In genomic region chr11:95513461-95514297, GRCm38 (mm10) we compare ENCODE assay signal across 8 mouse cellular contexts. TPM values are rescaled to one million over a fixed set of nuclear protein-coding genes. Genes with fewer than 3 reads are reported as not detected.
DNase-seq lines count a peak whose midpoint lies in the region; ATAC-seq and TF ChIP-seq lines count a peak whose summit lies in the region.

No protein-coding gene starts in this region.

- peak; percentile 49 for ATAC-seq in kidney, embryonic 15.5 days (replicated peaks; ENCODE audit: low FRiP score)
- peak; percentile 30; the same call in 1 of the 2 replicates for ATAC-seq in forebrain, embryonic 15.5 days (replicated peaks)
- ATAC-seq in limb, embryonic 12.5 days (ENCODE audit: insufficient number of reproducible peaks, insufficient read depth, low FRiP score, low TSS enrichment, low read depth) = 0 out of 2 replicates have a peak, but pooled peaks have one; percentile 3
- ATAC-seq in neural tube, embryonic 15.5 days (ENCODE audit: low FRiP score) = peak; percentile 12; the same call in 1 of the 2 replicates

- no peaks in the 10 kb centered on the region for H3K36me3 ChIP-seq in kidney, embryonic 15.5 days
- H3K36me3 ChIP-seq in forebrain, embryonic 15.5 days = no peaks in the 10 kb centered on the region
- H3K36me3 ChIP-seq in limb, embryonic 12.5 days = 0 out of 2 replicates have a peak, but pooled peaks cover 3% of the 10 kb centered on the region
- no peaks in the 10 kb centered on the region for H3K36me3 ChIP-seq in neural tube, embryonic 15.5 days

- peaks cover 50% of the 10 kb centered on the region for H3K4me1 ChIP-seq in kidney, embryonic 15.5 days
- peaks cover 41% of the 10 kb centered on the region for H3K4me1 ChIP-seq in forebrain, embryonic 15.5 days
- peaks cover 45% of the 10 kb centered on the region for H3K4me1 ChIP-seq in limb, embryonic 12.5 days (replicated peaks)
- H3K4me1 ChIP-seq in neural tube, embryonic 15.5 days = peaks cover 37% of the 10 kb centered on the region

- H3K27me3 ChIP-seq in kidney, embryonic 15.5 days = peaks cover 74% of the 10 kb centered on the region
- peaks cover 30% of the 10 kb centered on the region for H3K27me3 ChIP-seq in forebrain, embryonic 15.5 days
- H3K27me3 ChIP-seq in limb, embryonic 12.5 days = peaks cover 51% of the 10 kb centered on the region
- H3K27me3 ChIP-seq in neural tube, embryonic 15.5 days (replicated peaks) = peaks cover 56% of the 10 kb centered on the region

- no peaks in the 10 kb centered on the region for H3K9me3 ChIP-seq in kidney, embryonic 15.5 days (replicated peaks)
- H3K9me3 ChIP-seq in forebrain, embryonic 15.5 days = no peaks in the 10 kb centered on the region
- no peaks in the 10 kb centered on the region for H3K9me3 ChIP-seq in limb, embryonic 12.5 days
- no peaks in the 10 kb centered on the region for H3K9me3 ChIP-seq in neural tube, embryonic 15.5 days (replicated peaks)

- no peak for TF ChIP-seq CTCF in brain, embryonic 14.5 days (IDR thresholded peaks at IDR 0.05; ENCODE audit: borderline replicate concordance, extremely low read depth, insufficient read depth, insufficient read length)

- 1% methylated on average over 63 of the region's 66 CpGs for WGBS in kidney, embryonic 15.5 days
- under 1% methylated on average over 63 of the region's 66 CpGs for WGBS in forebrain, embryonic 15.5 days
- under 1% methylated on average over 57 of the region's 66 CpGs for WGBS in limb, embryonic 12.5 days
- WGBS in neural tube, embryonic 15.5 days = 1% methylated on average over 65 of the region's 66 CpGs

- no peak overlapping the region for H3K27ac ChIP-seq in kidney, embryonic 15.5 days
- H3K27ac ChIP-seq in forebrain, embryonic 15.5 days (replicated peaks) = peak overlapping the region; percentile 68; the same call in 1 of the 2 replicates
- H3K27ac ChIP-seq in limb, embryonic 12.5 days = peak overlapping the region; percentile 41; the same call in 1 of the 2 replicates
- no peak overlapping the region for H3K27ac ChIP-seq in neural tube, embryonic 15.5 days (replicated peaks)

- peak overlapping the region; percentile 47 for H3K9ac ChIP-seq in kidney, embryonic 15.5 days
- H3K9ac ChIP-seq in forebrain, embryonic 15.5 days (replicated peaks) = peak overlapping the region; percentile 55
- H3K9ac ChIP-seq in limb, embryonic 12.5 days (replicated peaks) = peak overlapping the region; percentile 66
- peak overlapping the region; percentile 67 for H3K9ac ChIP-seq in neural tube, embryonic 15.5 days (replicated peaks)

- no peak for DNase-seq in kidney, postnatal 25 days
- peak; percentile 9 for DNase-seq in brain, embryonic 14.5 days (ENCODE audit: low read depth)
- no peak for DNase-seq in layer of hippocampus, postnatal 25 days (ENCODE audit: extremely low spot score in 1 of 2, low spot score in 1 of 2)
- no peak for DNase-seq in c-Kit-positive CD71-positive TER-119-positive erythroid progenitor cells, embryonic 14.5 days (ENCODE audit: low spot score)

- TF ChIP-seq POLR2A in brain, embryonic 14.5 days (IDR thresholded peaks at IDR 0.05; ENCODE audit: borderline replicate concordance, extremely low read depth, insufficient read depth, insufficient read length, poor library complexity, severe bottlenecking) = no peak

- H3K4me2 ChIP-seq in kidney, embryonic 15.5 days = peak overlapping the region; percentile 99
- H3K4me2 ChIP-seq in forebrain, embryonic 15.5 days (replicated peaks) = peak overlapping the region; percentile 87
- H3K4me2 ChIP-seq in limb, embryonic 12.5 days = peak overlapping the region; percentile 99
- H3K4me2 ChIP-seq in neural tube, embryonic 15.5 days = peak overlapping the region; percentile 99

- peak overlapping the region; percentile 59 for H3K4me3 ChIP-seq in kidney, embryonic 15.5 days (replicated peaks)
- peak overlapping the region; percentile 56 for H3K4me3 ChIP-seq in forebrain, embryonic 15.5 days
- H3K4me3 ChIP-seq in limb, embryonic 12.5 days (replicated peaks) = peak overlapping the region; percentile 65
- peak overlapping the region; percentile 58 for H3K4me3 ChIP-seq in neural tube, embryonic 15.5 days (replicated peaks)

RNA-seq across cellular contexts. Expression of gene Nxph3, which starts 0.7 kb away (rescaled TPM):
- 0.32 and 0.40 TPM in 2 replicates for polyA plus RNA-seq in kidney, embryonic 15.5 days (2015; fragmentation: Nextera tagmentation; extraction: Ambion mirVana)
- 9.2 and 15.6 TPM in 2 replicates for polyA plus RNA-seq in brain, embryonic 14.5 days (2012; rRNA removed)
- 6.3 and 6.9 TPM in 2 replicates for polyA plus RNA-seq in forebrain, embryonic 15.5 days (2015; fragmentation: Nextera tagmentation; extraction: Ambion mirVana)
- 2.5 and 2.6 TPM in 2 replicates for polyA plus RNA-seq in limb, embryonic 12.5 days (2016; fragmentation: Nextera tagmentation; extraction: Ambion mirVana)
- 1.8 and 2.0 TPM in 2 replicates for polyA plus RNA-seq in neural tube, embryonic 15.5 days (2015; fragmentation: Nextera tagmentation; extraction: Ambion mirVana)
- 10 to 100 TPM; 18.7 to 19.2 TPM for total RNA-seq in layer of hippocampus, postnatal 25 days (2021)

Comparison
In these comparisons a context has a peak if more than half of its experiments do, and no peak if none do; other contexts are left out.
1. H3K27ac ChIP-seq: peak in forebrain, embryonic 15.5 days (single experiment) and limb, embryonic 12.5 days (single experiment); none in kidney, embryonic 15.5 days (single experiment) and neural tube, embryonic 15.5 days (single experiment).
2. Peak in every context shown above with its lines, with median percentiles within 50 percentile points of each other: ATAC-seq, H3K4me2 ChIP-seq, H3K4me3 ChIP-seq and H3K9ac ChIP-seq.